Mouse (Mus musculus): ENCODE measurements around the gene Ddx28.

- TF ChIP-seq POLR2A (IDR thresholded peaks at IDR 0.05; ENCODE audit: control insufficient read depth, low read depth, low read length) (no peak; the same call in 1 of the 2 replicates), CTCF (IDR thresholded peaks at IDR 0.05; ENCODE audit: control insufficient read depth, insufficient read depth, insufficient replicate concordance, low read depth, low read length) (no peak)
Observed at GRCm38 (mm10) chr8:105965266-105965904, 46.3 kb downstream of the Ddx28 start.
